Mouse (Mus musculus) hindbrain, embryonic 16.5 days (tissue): ENCODE data around the gene Gm21750. TPM values are rescaled to one million over a fixed set of nuclear protein-coding genes. Genes with fewer than 3 reads are reported as not detected.

Experiments used
- ATAC-seq: fragments of 200-750 bp; cut with Nextera tagmentation; 2 replicates; pipeline ENCODE4 v1.8.0; 2017; ENCODE audit warnings: moderate TSS enrichment, moderate library complexity
- H3K27ac ChIP-seq: fragments of 300-500 bp; sonication (generic); 2 replicates; pipeline ENCODE4 v1.5.1; 2014; ENCODE audit warnings: low read depth, mild to moderate bottlenecking, control low read depth, low read length, moderate library complexity
- H3K27me3 ChIP-seq: fragments of 300-500 bp; sonication (generic); replicated peaks from 2 replicates; pipeline ENCODE4 v1.6.1; 2014; ENCODE audit warnings: low read length; ENCODE audit not compliant: control insufficient read depth, insufficient read depth
- H3K36me3 ChIP-seq: fragments of 300-500 bp; sonication (generic); 2 replicates; pipeline ENCODE4 v1.6.1; 2014; ENCODE audit warnings: mild to moderate bottlenecking, low read length, moderate library complexity, mixed read lengths; ENCODE audit not compliant: control insufficient read depth, insufficient read depth
- H3K4me1 ChIP-seq: fragments of 300-500 bp; sonication (generic); 2 replicates; pipeline ENCODE4 v1.6.1; 2014; ENCODE audit warnings: low read depth, low read length; ENCODE audit not compliant: control insufficient read depth, insufficient read depth
- H3K4me2 ChIP-seq: fragments of 300-500 bp; sonication (generic); 2 replicates; pipeline ENCODE4 v1.6.1; 2014; ENCODE audit warnings: mild to moderate bottlenecking, low read length, control low read depth, moderate library complexity
- H3K4me3 ChIP-seq: fragments of 300-500 bp; sonication (generic); 2 replicates; pipeline ENCODE4 v1.5.1; 2014; ENCODE audit warnings: mild to moderate bottlenecking, low read length, control low read depth, moderate library complexity
- H3K9ac ChIP-seq: fragments of 300-500 bp; sonication (generic); 2 replicates; pipeline ENCODE4 v1.6.1; 2014; ENCODE audit warnings: low read depth, mild to moderate bottlenecking, control low read depth, low read length, moderate library complexity
- H3K9me3 ChIP-seq: fragments of 300-500 bp; sonication (generic); 2 replicates; pipeline ENCODE4 v1.6.1; 2014; ENCODE audit warnings: mild to moderate bottlenecking, low read length, moderate library complexity; ENCODE audit not compliant: control insufficient read depth
- WGBS: fragments of 180-500 bp; shearing (Covaris S2); extraction: QIAGEN DNeasy Blood & Tissue Kit; methylation state at CpG from one replicate; pipeline ENCODE4 v1.1.7; 2014; 5-methylcytosine and 5-hydroxymethylcytosine counted together
- polyA plus RNA-seq: library from polyadenylated mRNA; unstranded; fragments of >200 nt; fragmentation: Nextera tagmentation; extraction: Ambion mirVana; gene quantifications from 2 replicates; pipeline ENCODE4 v1.2.1, GENCODE M21; 2015

The Gm21750 gene
- polyA plus RNA-seq, 1 experiment from 2014 or later: not detected

DNA sequence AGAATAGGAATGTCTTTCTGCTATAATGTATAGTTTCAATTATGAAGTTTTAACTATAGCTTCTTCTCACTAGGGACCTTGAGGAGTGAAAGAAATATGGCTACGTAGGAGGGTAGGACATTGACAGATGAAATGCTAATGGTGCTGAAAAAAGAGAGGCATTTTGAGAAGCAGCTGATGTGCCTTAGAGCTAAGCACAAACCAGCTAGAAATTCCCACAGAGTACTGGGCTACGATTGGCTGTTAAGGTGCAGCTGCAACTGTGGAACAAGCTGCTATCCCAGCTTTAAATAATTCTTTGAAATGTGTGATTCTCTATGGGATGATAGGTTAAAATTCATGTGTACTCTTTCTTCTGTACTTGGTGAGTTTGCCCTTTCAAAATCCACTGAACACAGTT, 9.1 kb downstream of the Gm21750 start:
- Histone ChIP-seq H3K4me3 (no peak overlapping the region), H3K9me3 (no peaks in the 10 kb centered on the region), H3K27ac (no peak overlapping the region), H3K36me3 (no peaks in the 10 kb centered on the region), H3K4me2 (no peak overlapping the region), H3K4me1 (no peaks in the 10 kb centered on the region), H3K27me3 (no peaks in the 10 kb centered on the region), H3K9ac (no peak overlapping the region)
- 74% methylated on average over 2 of the region's 2 CpGs for WGBS
- no peak for ATAC-seq

DNA sequence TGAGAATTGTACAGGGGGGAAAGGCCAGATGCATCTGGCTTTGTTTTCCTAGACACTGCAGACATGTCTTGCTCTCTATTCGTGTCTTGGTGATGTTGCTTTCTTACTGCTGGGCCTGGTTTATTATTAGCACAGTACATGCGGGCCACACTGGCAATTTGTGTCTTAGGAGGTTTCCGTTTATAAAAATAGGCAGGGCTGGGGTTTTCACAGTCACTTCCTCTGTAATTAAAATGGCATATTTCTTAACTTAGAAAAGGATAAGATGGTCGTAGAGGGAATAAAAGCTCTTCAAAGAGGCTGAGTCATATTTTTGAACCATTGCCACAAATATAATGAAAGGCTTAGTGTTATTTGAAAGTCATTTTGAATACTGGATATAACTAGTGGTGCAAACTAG, 26.7 kb downstream of the Gm21750 start:
- 64% methylated on average over 4 of the region's 4 CpGs for WGBS
- Histone ChIP-seq H3K27ac (no peak overlapping the region), H3K4me3 (no peak overlapping the region), H3K4me2 (no peak overlapping the region), H3K9ac (no peak overlapping the region), H3K4me1 (no peaks in the 10 kb centered on the region), H3K36me3 (no peaks in the 10 kb centered on the region), H3K9me3 (peaks cover 4% of the 10 kb centered on the region), H3K27me3 (no peaks in the 10 kb centered on the region)
- no peak for ATAC-seq

DNA sequence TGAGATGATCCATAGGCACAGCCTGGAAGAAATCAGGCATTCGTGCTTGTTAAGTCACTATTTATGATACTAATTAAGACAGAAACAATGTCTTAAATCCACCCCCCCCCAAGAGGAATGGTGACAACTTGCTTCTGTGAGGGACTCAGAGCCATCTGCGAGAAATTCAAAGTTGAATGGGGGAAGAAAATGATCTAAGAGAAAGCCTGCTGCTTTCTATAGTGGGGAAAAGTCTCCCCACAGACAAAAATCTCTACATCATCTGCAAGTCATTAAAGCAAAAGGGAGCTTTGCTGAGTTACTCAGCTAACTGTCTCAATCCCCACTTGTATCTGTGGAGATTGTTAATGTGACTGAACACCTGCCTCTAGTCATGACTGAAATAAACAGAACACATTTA, 27.4 kb downstream of the Gm21750 start:
- H3K9ac ChIP-seq: no peak overlapping the region
- H3K9me3 ChIP-seq: peaks cover 4% of the 10 kb centered on the region
- H3K27me3 ChIP-seq: no peaks in the 10 kb centered on the region
- no peaks in the 10 kb centered on the region for H3K36me3 ChIP-seq
- no peak overlapping the region for H3K4me3 ChIP-seq
- H3K4me2 ChIP-seq: no peak overlapping the region
- ATAC-seq: no peak
- WGBS: 69% methylated on average over 2 of the region's 2 CpGs
- no peak overlapping the region for H3K27ac ChIP-seq
- no peaks in the 10 kb centered on the region for H3K4me1 ChIP-seq

DNA sequence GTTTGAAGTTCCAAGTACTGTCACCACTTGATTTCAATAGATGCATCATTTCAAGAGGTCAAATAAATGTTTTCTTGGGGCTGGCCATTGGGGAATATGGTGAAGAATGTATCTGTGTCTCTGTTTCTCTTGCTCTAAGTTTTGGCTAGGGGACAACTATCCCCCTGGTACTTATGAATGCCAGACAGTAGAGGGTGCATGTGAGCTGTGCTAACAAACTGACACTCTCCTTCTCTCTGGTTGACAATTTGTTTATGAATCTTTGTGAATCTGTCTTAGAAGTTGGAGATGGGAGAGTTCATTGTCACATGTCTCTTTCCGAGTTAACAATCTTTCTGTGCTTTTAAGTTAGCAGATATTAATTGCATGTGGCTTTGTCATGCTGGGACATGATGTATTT, 39.2 kb downstream of the Gm21750 start:
- Histone ChIP-seq H3K4me2 (no peak overlapping the region), H3K4me3 (no peak overlapping the region), H3K36me3 (no peaks in the 10 kb centered on the region), H3K4me1 (no peaks in the 10 kb centered on the region), H3K9ac (no peak overlapping the region), H3K9me3 (no peaks in the 10 kb centered on the region), H3K27ac (no peak overlapping the region), H3K27me3 (no peaks in the 10 kb centered on the region)
- 68% methylated on average over 1 of the region's 1 CpGs for WGBS
- no peak for ATAC-seq

DNA sequence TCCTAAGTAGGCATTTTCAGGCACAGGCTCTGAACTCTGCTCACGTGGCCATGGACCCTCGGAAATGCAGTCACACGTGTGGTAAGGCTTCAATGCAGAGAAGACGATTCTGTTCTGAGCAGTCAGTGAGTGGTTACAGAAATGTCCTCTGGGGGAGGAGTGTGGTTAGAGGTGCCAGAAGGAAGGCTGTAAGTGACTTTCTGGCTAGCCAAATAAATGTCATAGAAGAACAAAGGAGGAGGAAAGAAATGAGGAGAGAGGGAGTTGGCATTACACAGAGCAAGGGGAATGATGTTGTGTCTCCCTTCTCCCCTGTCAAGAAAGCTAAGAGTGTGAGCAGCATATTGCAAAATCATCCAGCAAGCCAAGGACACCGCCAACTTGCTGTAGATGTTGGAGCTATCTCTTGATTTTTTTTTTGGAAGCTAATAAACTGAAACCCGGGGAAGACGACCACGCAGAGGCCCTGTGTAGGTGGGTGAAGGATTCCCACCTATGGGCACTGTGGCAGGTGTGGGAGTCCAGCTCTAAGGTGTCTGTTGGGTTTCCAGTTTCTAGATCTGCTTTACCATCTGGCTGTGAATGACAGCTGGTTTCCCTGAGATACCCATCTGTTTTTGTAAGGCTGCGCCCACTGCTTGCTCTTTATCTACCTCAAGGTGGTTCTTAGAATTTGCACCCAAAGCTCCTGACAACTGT, 48.5 kb downstream of the Gm21750 start:
- no peak for ATAC-seq
- Histone ChIP-seq H3K9ac (no peak overlapping the region), H3K4me1 (no peaks in the 10 kb centered on the region), H3K4me2 (no peak overlapping the region), H3K4me3 (no peak overlapping the region), H3K27ac (no peak overlapping the region), H3K36me3 (no peaks in the 10 kb centered on the region), H3K9me3 (no peaks in the 10 kb centered on the region; the same call in 1 of the 2 replicates), H3K27me3 (no peaks in the 10 kb centered on the region)
- WGBS: 94% methylated on average over 9 of the region's 9 CpGs

Other genes starting within 250 kb of the Gm21750 start
- 77.8 and 78.9 TPM in 2 replicates for gene Med4, start 151.2 kb upstream of the Gm21750 start, polyA plus RNA-seq
- gene Sucla2, start 135.9 kb upstream of the Gm21750 start, polyA plus RNA-seq: 131 and 145 TPM in 2 replicates
- gene Nudt15, start 113.0 kb upstream of the Gm21750 start, polyA plus RNA-seq: 8.5 and 9.7 TPM in 2 replicates